ENCODE assay signal across 8 mouse cellular contexts in the genomic region with DNA sequence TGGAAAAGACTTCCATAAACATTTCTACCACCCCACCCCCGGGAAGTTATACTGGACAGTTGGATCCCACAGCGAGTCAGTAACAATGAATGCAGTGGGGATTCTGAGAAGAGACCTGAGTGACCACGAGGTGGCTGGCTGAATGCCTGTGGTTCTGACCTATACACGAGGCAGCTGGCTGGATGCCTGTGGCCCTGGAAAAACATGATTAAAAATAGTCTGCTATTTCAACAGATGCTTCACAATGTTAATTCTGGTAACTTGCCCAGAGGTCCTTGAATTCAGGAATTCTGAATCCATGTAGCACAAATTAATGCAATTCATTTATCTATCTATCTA.
DNase-seq lines count a peak whose midpoint lies in the region; ATAC-seq and TF ChIP-seq lines count a peak whose summit lies in the region.

No protein-coding gene starts in this region.

- H3K4me2 ChIP-seq in heart, embryonic 15.5 days, result peak overlapping the region; percentile 41; the same call in 1 of the 2 replicates
- H3K4me2 ChIP-seq in lung, embryonic 14.5 days, result no peak overlapping the region

- H3K4me3 ChIP-seq in heart, embryonic 10.5 days, result no peak overlapping the region
- no peak overlapping the region for H3K4me3 ChIP-seq in heart, embryonic 15.5 days
- H3K4me3 ChIP-seq in lung, embryonic 14.5 days (ENCODE audit: low read depth, low read length), result no peak overlapping the region

- DNase-seq in heart, adult 11 months, result peak; percentile 99
- no peak for DNase-seq in heart, embryonic 10.5 days (ENCODE audit: low spot score)
- DNase-seq in cerebellum, adult 11-12 months, result peak; percentile 67
- peak; percentile 93 for DNase-seq in lung, embryonic 14.5 days
- DNase-seq in thymus, adult 18-20 months, result no peak
- DNase-seq in layer of hippocampus, postnatal 36 days, result no peak

- peaks cover 10% of the 10 kb centered on the region for H3K4me1 ChIP-seq in heart, embryonic 10.5 days
- H3K4me1 ChIP-seq in heart, embryonic 15.5 days (replicated peaks), result peaks cover 31% of the 10 kb centered on the region
- peaks cover 9% of the 10 kb centered on the region; the same call in 1 of the 2 replicates for H3K4me1 ChIP-seq in lung, embryonic 14.5 days (ENCODE audit: insufficient read depth)

- no peaks in the 10 kb centered on the region for H3K27me3 ChIP-seq in heart, embryonic 10.5 days (ENCODE audit: insufficient read depth, poor library complexity, severe bottlenecking)
- H3K27me3 ChIP-seq in heart, embryonic 15.5 days, result no peaks in the 10 kb centered on the region
- no peaks in the 10 kb centered on the region for H3K27me3 ChIP-seq in lung, embryonic 14.5 days (ENCODE audit: insufficient read depth, low read length)

- H3K9me3 ChIP-seq in heart, embryonic 10.5 days, result no peaks in the 10 kb centered on the region
- H3K9me3 ChIP-seq in heart, embryonic 15.5 days (replicated peaks), result no peaks in the 10 kb centered on the region
- no peaks in the 10 kb centered on the region for H3K9me3 ChIP-seq in lung, embryonic 14.5 days (ENCODE audit: low read depth, low read length)

- H3K9ac ChIP-seq in heart, embryonic 15.5 days, result no peak overlapping the region
- H3K9ac ChIP-seq in lung, embryonic 14.5 days, result no peak overlapping the region

- peaks cover 8% of the 10 kb centered on the region; the same call in 1 of the 2 replicates for H3K36me3 ChIP-seq in heart, embryonic 10.5 days
- peaks cover 11% of the 10 kb centered on the region; the same call in 1 of the 2 replicates for H3K36me3 ChIP-seq in heart, embryonic 15.5 days
- peaks cover 24% of the 10 kb centered on the region for H3K36me3 ChIP-seq in lung, embryonic 14.5 days (ENCODE audit: insufficient read depth)

- ATAC-seq in heart, embryonic 15.5 days (replicated peaks; ENCODE audit: insufficient number of reproducible peaks, insufficient read depth, low FRiP score, low read depth), result peak; percentile 88
- ATAC-seq in lung, embryonic 14.5 days (ENCODE audit: insufficient read depth), result peak; percentile 76
- ATAC-seq in megakaryocyte-erythroid progenitor cell, adult 5-6 weeks (replicated peaks; ENCODE audit: low FRiP score, low TSS enrichment, poor library complexity, severe bottlenecking), result no peak

- TF ChIP-seq CTCF in lung, embryonic 14.5 days (IDR thresholded peaks at IDR 0.05; ENCODE audit: low read depth), result no peak; the same call in 1 of the 2 replicates

- 53% methylated on average over 4 of the region's 4 CpGs for WGBS in heart, embryonic 10.5 days
- WGBS in heart, embryonic 15.5 days, result 7% methylated on average over 4 of the region's 4 CpGs
- WGBS in lung, embryonic 14.5 days, result 30% methylated on average over 4 of the region's 4 CpGs

- no peak overlapping the region for H3K27ac ChIP-seq in heart, embryonic 10.5 days
- peak overlapping the region; percentile 91 for H3K27ac ChIP-seq in heart, embryonic 15.5 days
- H3K27ac ChIP-seq in lung, embryonic 14.5 days (ENCODE audit: low read depth), result peak overlapping the region; percentile 31; the same call in 1 of the 2 replicates

Comparison
In these comparisons a context has a peak if more than half of its experiments do, and no peak if none do; other contexts are left out.
1. DNase-seq: peak in heart, adult 11 months (single experiment), cerebellum, adult 11-12 months (single experiment) and lung, embryonic 14.5 days (single experiment); none in heart, embryonic 10.5 days (single experiment), thymus, adult 18-20 months (0 of 2) and layer of hippocampus, postnatal 36 days (0 of 2).